Mouse (Mus musculus) layer of hippocampus, postnatal 25 days (tissue): Measurements from ENCODE around the gene Lrrtm1. TPM values are rescaled to one million over a fixed set of nuclear protein-coding genes. Genes with fewer than 3 reads are reported as not detected.

ENCODE experiments used
- DNase-seq, 2 experiments: peaks; one replicate each; pipeline ENCODE4 v3.0.0; 2022; ENCODE audit warnings: mixed read lengths in 2 of 2, low spot score in 1 of 2; ENCODE audit errors: extremely low spot score in 1 of 2
- total RNA-seq, 2 experiments: library from RNA; stranded (reverse); gene quantifications; 2 replicates each; pipeline ENCODE4 v1.2.3; 2021

Gene Lrrtm1
- total RNA-seq, 2 experiments from 2014 or later, result 117 to 125 TPM

DNA sequence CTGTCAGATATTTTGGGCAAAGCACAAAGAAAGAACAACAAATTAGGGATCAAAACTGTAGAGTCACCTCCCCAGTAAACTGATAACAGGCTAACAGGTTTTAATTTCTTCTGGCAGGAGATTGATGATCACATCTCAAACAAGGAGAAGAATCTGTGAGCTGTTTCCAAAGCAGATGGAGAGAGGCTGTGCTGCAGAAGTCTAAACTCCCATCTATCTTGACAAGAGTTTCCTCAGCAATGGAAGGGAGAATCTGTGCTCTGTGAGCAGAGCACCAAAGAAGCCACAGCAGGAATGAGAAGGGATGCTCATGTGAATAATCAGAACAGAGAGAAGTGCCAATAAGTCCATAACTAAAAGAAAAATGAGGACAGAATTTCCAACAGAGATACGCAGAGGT is 58.8 kb downstream of the Lrrtm1 start:
- no peak for DNase-seq

DNA sequence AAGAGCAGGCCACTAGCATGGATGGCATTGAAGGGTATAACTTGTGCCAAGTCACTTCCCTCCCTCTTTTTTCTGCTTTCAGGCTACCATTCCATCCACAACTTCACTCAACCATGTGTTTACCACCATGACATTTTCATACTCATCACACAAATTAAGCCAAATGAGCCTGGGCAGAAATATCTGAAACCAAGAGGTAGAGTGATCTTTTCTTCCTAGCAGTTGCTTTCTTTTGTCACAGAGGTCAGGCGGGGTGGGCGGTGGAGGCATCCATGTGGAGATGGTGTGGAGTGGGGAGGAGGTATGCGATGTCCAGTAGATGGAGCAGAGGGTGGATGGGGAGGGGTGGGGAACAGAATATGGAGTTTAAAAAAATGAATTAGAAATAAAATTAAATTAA is 64.3 kb downstream of the Lrrtm1 start:
- no peak for DNase-seq
